Mouse (Mus musculus) forebrain, embryonic 10.5 days (tissue): ENCODE measurements around the gene Miga1. TPM values are rescaled to one million over a fixed set of nuclear protein-coding genes. Genes with fewer than 3 reads are reported as not detected.
"Not testable (repeated sequence)": the region's sequence is repeated elsewhere in the genome, so short reads cannot be mapped to it uniquely, and the experiment has no call there.

ENCODE experiments used
- DNase-seq: peaks from one replicate; pipeline ENCODE4 v3.0.0-alpha.2; 2017; ENCODE audit warnings: low spot score; ENCODE audit errors: extremely low spot score
- H3K27ac ChIP-seq: fragments of 300-500 bp; sonication (generic); 2 replicates; pipeline ENCODE4 v1.5.1; 2016; ENCODE audit warnings: mild to moderate bottlenecking
- H3K27me3 ChIP-seq: fragments of 300-500 bp; sonication (generic); 2 replicates; pipeline ENCODE4 v1.6.1; 2016; ENCODE audit warnings: mild to moderate bottlenecking; ENCODE audit not compliant: poor library complexity, severe bottlenecking
- H3K36me3 ChIP-seq: fragments of 300-500 bp; sonication (generic); replicated peaks from 2 replicates; pipeline ENCODE4 v1.6.1; 2016; ENCODE audit warnings: mild to moderate bottlenecking, moderate library complexity
- H3K4me1 ChIP-seq: fragments of 300-500 bp; sonication (generic); 2 replicates; pipeline ENCODE4 v1.6.1; 2016
- H3K4me3 ChIP-seq: fragments of 300-500 bp; sonication (generic); 2 replicates; pipeline ENCODE4 v1.5.1; 2016; ENCODE audit warnings: mild to moderate bottlenecking, moderate library complexity
- H3K9me3 ChIP-seq: fragments of 300-500 bp; sonication (generic); 2 replicates; pipeline ENCODE4 v1.6.1; 2016; ENCODE audit warnings: mild to moderate bottlenecking, moderate library complexity
- WGBS: fragments of 180-500 bp; shearing (Covaris S2); methylation state at CpG from one replicate; pipeline ENCODE4 v1.1.7; 2016; 5-methylcytosine and 5-hydroxymethylcytosine counted together
- polyA plus RNA-seq: library from polyadenylated mRNA; unstranded; fragments of >200 nt; fragmentation: Nextera tagmentation; extraction: Ambion mirVana; gene quantifications from 2 replicates; pipeline ENCODE4 v1.2.1, GENCODE M21; 2016

The Miga1 gene
- polyA plus RNA-seq, 1 experiment from 2014 or later = 22.1 TPM

- Histone ChIP-seq H3K27me3 (peaks cover 22% of the 10 kb centered on the region), H3K4me1 (no peaks in the 10 kb centered on the region), H3K9me3 (no peaks in the 10 kb centered on the region), H3K36me3 (peaks cover 10% of the 10 kb centered on the region), H3K27ac (no peak overlapping the region), H3K4me3 (no peak overlapping the region)
- DNase-seq = no peak
- 90% methylated on average over 6 of the region's 6 CpGs for WGBS
Observed at GRCm38 (mm10) chr3:152271876-152272275, 68.3 kb downstream of the Miga1 start.

DNA sequence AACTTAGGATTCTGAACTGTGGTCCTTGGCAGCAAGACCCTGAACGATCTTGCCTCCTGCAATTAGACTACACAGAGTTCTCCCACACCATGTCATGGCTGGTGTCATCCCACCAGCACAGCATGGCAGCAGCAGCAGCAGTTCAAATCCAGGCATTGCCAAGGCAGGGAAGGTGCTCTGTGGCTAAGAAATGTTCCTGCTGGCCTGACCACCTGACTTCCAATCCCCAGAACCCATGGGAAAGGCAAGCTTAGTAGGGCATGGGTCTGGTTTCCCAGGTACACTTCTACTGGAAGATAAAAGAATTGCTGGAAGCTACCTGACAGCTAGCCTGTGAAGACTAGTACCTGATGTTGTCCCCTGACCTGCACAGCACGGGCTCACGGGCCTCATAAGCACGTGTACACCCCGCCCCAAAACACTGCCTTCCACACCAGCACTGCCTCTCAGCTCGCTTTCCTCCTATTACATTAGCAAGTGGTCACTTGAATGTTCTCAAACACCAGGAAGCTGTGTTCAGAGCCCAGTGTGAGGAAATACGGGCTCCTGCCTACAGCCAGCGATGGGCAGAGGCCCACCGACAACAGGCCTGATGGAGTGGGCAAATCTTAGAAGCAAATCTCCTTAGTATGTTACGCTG lies 69.0 kb downstream of the Miga1 start:
- no peak overlapping the region for H3K4me3 ChIP-seq
- 91% methylated on average over 10 of the region's 10 CpGs for WGBS
- DNase-seq = no peak
- H3K36me3 ChIP-seq = peaks cover 3% of the 10 kb centered on the region
- no peak overlapping the region for H3K27ac ChIP-seq
- H3K4me1 ChIP-seq = peaks cover 6% of the 10 kb centered on the region
- H3K9me3 ChIP-seq = no peaks in the 10 kb centered on the region
- peaks cover 28% of the 10 kb centered on the region for H3K27me3 ChIP-seq

- peaks cover 54% of the 10 kb centered on the region for H3K27me3 ChIP-seq
- 89% methylated on average over 14 of the region's 14 CpGs for WGBS
Observed at GRCm38 (mm10) chr3:152268099-152268498, 72.1 kb downstream of the Miga1 start.

GRCm38 (mm10) chr3:152266036-152266421 lies 74.2 kb downstream of the Miga1 start, which contains the start of gene Nexn:
Gene Nexn (minus strand): TSS chr3:152266350.
- H3K9me3 ChIP-seq = no peaks in the 10 kb centered on the region
- peak; percentile 42 for DNase-seq
- H3K27ac ChIP-seq = peak within 1 kb of the TSS; percentile 86
- 4% methylated on average over 13 of the region's 13 CpGs for WGBS
- H3K36me3 ChIP-seq = no peaks in the 10 kb centered on the region
- H3K4me1 ChIP-seq = peaks cover 42% of the 10 kb centered on the region
- peak within 1 kb of the TSS; percentile 73 for H3K4me3 ChIP-seq
- peaks cover 74% of the 10 kb centered on the region for H3K27me3 ChIP-seq

More at GRCm38 (mm10) chr3:152268099-152268498, 72.1 kb downstream of the Miga1 start:
- DNase-seq = no peak
- H3K4me1 ChIP-seq = peaks cover 26% of the 10 kb centered on the region
- H3K27ac ChIP-seq = no peak overlapping the region
- H3K36me3 ChIP-seq = no peaks in the 10 kb centered on the region
- no peak overlapping the region for H3K4me3 ChIP-seq
- H3K9me3 ChIP-seq = no peaks in the 10 kb centered on the region

DNA sequence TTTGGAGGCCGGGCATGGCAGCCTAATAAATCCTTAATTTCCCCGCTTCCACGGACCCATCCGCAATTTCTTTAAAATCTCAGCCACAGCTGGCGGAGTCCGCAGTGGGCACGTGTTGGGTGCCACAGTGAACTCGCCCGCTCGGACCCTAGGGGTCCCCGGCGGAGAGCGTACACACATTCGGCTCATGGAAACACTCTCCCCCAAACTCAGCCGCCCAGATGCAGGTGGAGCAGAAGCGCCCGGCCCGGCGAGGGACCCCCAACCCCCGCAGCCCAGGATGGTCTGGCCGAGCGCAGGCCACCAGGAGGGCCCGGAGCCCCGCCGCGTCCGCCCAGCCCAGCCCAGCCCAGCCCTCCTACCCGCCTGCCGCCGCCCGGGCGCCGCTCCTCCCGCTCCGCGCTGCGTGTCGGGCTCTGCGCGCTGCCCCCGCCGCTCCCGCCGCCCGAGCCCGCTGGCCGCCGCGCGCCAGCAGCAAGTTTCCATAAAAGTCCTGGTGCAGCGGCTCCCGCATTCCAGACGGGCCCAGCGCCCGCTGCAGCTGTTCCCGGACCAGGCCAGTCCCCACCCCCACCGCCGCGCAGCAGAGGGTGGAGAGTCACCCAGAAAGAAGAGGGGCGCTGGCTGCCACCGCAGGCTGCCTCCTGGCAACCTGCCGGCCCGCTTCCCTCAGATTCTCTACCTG lies 74.7 kb downstream of the Miga1 start:
- Histone ChIP-seq H3K27ac (peak overlapping the region; percentile 86), H3K9me3 (no peaks in the 10 kb centered on the region), H3K4me1 (peaks cover 42% of the 10 kb centered on the region), H3K36me3 (no peaks in the 10 kb centered on the region), H3K27me3 (peaks cover 75% of the 10 kb centered on the region), H3K4me3 (peak overlapping the region; percentile 73)
- WGBS = 1% methylated on average over 63 of the region's 63 CpGs
- peak; percentile 75 for DNase-seq

DNA sequence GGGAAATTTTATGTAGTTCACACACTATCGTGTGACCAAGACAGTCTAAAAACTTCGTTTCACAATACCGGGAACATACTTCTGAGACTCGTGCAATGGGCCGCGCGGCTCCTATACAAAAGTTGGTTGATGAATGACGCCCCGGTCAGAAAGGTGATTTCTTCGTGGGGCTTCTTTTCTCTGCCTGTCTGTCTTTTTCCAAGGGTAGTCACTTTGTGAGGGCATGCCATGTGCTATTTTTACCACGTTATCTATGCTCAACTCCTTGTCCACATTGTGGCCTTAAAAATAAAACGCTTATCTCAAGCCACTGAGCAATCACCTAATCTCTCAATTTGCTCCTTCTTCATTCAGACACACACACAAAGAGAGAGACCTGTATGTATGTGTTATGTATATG lies 75.4 kb downstream of the Miga1 start:
- Histone ChIP-seq H3K27ac (no peak overlapping the region), H3K4me3 (peak overlapping the region; percentile 73), H3K4me1 (peaks cover 42% of the 10 kb centered on the region), H3K9me3 (no peaks in the 10 kb centered on the region), H3K27me3 (peaks cover 81% of the 10 kb centered on the region), H3K36me3 (no peaks in the 10 kb centered on the region)
- 35% methylated on average over 12 of the region's 12 CpGs for WGBS
- no peak for DNase-seq

GRCm38 (mm10) chr3:152264374-152264773 lies 75.8 kb downstream of the Miga1 start:
- Histone ChIP-seq H3K27me3 (peaks cover 81% of the 10 kb centered on the region), H3K4me3 (no peak overlapping the region), H3K27ac (no peak overlapping the region), H3K9me3 (no peaks in the 10 kb centered on the region), H3K4me1 (peaks cover 42% of the 10 kb centered on the region), H3K36me3 (no peaks in the 10 kb centered on the region)
- DNase-seq = no peak
- 47% methylated on average over 10 of the region's 10 CpGs for WGBS

- H3K4me3 ChIP-seq = no peak overlapping the region
- no peak overlapping the region for H3K27ac ChIP-seq
- no peaks in the 10 kb centered on the region for H3K36me3 ChIP-seq
- H3K4me1 ChIP-seq = peaks cover 42% of the 10 kb centered on the region
- DNase-seq = no peak
- 26% methylated on average over 8 of the region's 8 CpGs for WGBS
- no peaks in the 10 kb centered on the region for H3K9me3 ChIP-seq
- H3K27me3 ChIP-seq = peaks cover 60% of the 10 kb centered on the region
Observed at GRCm38 (mm10) chr3:152261948-152262347, 78.3 kb downstream of the Miga1 start.

DNA sequence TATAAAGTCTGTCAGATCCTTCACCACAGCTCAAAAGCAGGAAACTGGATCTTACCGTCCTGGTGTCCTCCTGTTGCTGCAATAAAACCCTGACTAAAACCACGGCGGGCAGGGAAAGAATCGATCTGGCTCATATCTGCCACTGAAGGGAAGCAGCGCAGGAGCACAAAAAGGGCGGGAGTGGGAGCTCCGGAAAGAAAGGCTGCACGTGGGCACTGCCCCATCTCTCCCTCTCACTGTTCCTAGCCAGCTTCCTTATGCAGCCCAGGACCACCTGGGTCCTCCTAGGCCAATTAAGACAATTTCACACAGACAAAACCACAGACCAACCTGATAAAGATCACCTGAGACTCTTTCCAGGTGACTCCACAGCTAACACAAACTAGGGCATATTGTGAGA lies 78.8 kb downstream of the Miga1 start:
- H3K9me3 ChIP-seq = no peaks in the 10 kb centered on the region
- peaks cover 38% of the 10 kb centered on the region for H3K4me1 ChIP-seq
- no peaks in the 10 kb centered on the region for H3K36me3 ChIP-seq
- WGBS = 63% methylated on average over 8 of the region's 8 CpGs
- DNase-seq = no peak
- no peak overlapping the region for H3K4me3 ChIP-seq
- no peak overlapping the region for H3K27ac ChIP-seq
- H3K27me3 ChIP-seq = peaks cover 55% of the 10 kb centered on the region

DNA sequence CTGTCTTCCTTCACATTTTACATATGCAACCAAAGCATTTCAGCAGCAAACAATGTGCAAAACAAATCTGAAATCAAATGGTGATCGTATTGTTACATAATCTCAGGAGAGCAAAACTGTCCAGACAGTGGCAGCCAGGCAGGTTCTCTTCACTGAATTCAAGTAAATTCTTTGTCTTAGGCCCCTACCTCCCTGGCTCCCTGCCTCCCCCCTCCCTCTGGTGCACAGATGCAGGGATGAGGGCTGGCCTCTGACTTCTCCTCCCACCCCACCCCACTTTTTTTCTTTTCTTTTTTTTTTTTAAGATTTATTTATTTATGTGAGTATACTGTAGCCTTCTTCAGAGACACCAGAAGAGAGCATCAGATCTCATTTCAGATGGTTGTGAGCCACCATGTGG lies 79.8 kb downstream of the Miga1 start:
- no peaks in the 10 kb centered on the region for H3K36me3 ChIP-seq
- 90% methylated on average over 1 of the region's 1 CpGs for WGBS

DNA sequence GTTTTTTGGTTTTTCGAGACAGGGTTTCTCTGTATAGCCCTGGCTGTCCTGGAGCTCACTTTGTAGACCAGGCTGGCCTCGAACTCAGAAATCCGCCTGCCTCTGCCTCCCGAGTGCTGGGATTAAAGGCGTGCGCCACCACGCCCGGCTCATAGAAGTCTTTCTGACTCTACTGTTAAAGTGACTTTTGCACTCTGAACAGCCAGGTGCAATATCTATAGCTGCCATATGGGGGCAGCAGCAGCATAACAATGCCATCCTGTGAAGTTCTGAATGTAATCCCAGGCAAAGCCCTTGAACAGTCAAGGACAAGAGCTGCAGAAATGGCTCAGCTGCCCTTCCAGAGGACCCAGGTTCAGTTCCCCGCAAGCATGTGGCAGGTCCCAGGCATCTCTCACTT lies 80.8 kb downstream of the Miga1 start:
- not testable (repeated sequence) for H3K4me3 ChIP-seq, H3K36me3 ChIP-seq, H3K27ac ChIP-seq, H3K9me3 ChIP-seq
- peak; percentile 70 for DNase-seq
- whole genome bisulfite sequencing = 48% methylated on average over 8 of the region's 9 CpGs
- Histone ChIP-seq H3K4me1 (peaks cover 18% of the 10 kb centered on the region), H3K27me3 (peaks cover 40% of the 10 kb centered on the region)

More for the DNA sequence above, 79.8 kb downstream of the Miga1 start:
- no peak overlapping the region for H3K4me3 ChIP-seq
- no peaks in the 10 kb centered on the region for H3K9me3 ChIP-seq
- no peak overlapping the region for H3K27ac ChIP-seq
- H3K27me3 ChIP-seq = peaks cover 49% of the 10 kb centered on the region
- peaks cover 28% of the 10 kb centered on the region for H3K4me1 ChIP-seq
- no peak for DNase-seq

- no peaks in the 10 kb centered on the region for H3K36me3 ChIP-seq
- H3K4me1 ChIP-seq = peaks cover 13% of the 10 kb centered on the region
- H3K9me3 ChIP-seq = no peaks in the 10 kb centered on the region
- 90% methylated on average over 3 of the region's 3 CpGs for WGBS
- no peak overlapping the region for H3K4me3 ChIP-seq
- peaks cover 21% of the 10 kb centered on the region for H3K27me3 ChIP-seq
- no peak for DNase-seq
- no peak overlapping the region for H3K27ac ChIP-seq
Observed at GRCm38 (mm10) chr3:152257528-152257927, 82.7 kb downstream of the Miga1 start.

- WGBS = 91% methylated on average over 1 of the region's 1 CpGs
- Histone ChIP-seq H3K4me3 (no peak overlapping the region), H3K9me3 (no peaks in the 10 kb centered on the region), H3K4me1 (no peaks in the 10 kb centered on the region), H3K27ac (no peak overlapping the region), H3K27me3 (no peaks in the 10 kb centered on the region), H3K36me3 (no peaks in the 10 kb centered on the region)
- DNase-seq = no peak
Observed at GRCm38 (mm10) chr3:152250487-152250886, 89.7 kb downstream of the Miga1 start.
